Mouse (Mus musculus) heart, embryonic 15.5 days (tissue): ENCODE measurements around the gene Rhox3g. TPM values are rescaled to one million over a fixed set of nuclear protein-coding genes. Genes with fewer than 3 reads are reported as not detected.
"Not testable (repeated sequence)": the region's sequence is repeated elsewhere in the genome, so short reads cannot be mapped to it uniquely, and the experiment has no call there.

ENCODE experiments used
- ATAC-seq: fragments of 200-750 bp; cut with Nextera tagmentation; replicated peaks from 2 replicates; pipeline ENCODE4 v1.8.0; 2017; ENCODE audit warnings: low read depth, moderate TSS enrichment; ENCODE audit not compliant: insufficient number of reproducible peaks, insufficient read depth, low FRiP score
- H3K27ac ChIP-seq: fragments of 300-500 bp; sonication (generic); 2 replicates; pipeline ENCODE4 v1.5.1; 2015; ENCODE audit warnings: mild to moderate bottlenecking, inconsistent platforms
- H3K27me3 ChIP-seq: fragments of 300-500 bp; sonication (generic); 2 replicates; pipeline ENCODE4 v1.6.1; 2015; ENCODE audit warnings: inconsistent platforms
- H3K36me3 ChIP-seq: fragments of 300-500 bp; sonication (generic); 2 replicates; pipeline ENCODE4 v1.6.1; 2015; ENCODE audit warnings: mild to moderate bottlenecking, inconsistent platforms
- H3K4me1 ChIP-seq: fragments of 300-500 bp; sonication (generic); replicated peaks from 2 replicates; pipeline ENCODE4 v1.6.1; 2015; ENCODE audit warnings: inconsistent platforms
- H3K4me2 ChIP-seq: fragments of 300-500 bp; sonication (generic); 2 replicates; pipeline ENCODE4 v1.6.1; 2015; ENCODE audit warnings: inconsistent platforms, mild to moderate bottlenecking, moderate library complexity
- H3K4me3 ChIP-seq: fragments of 300-500 bp; sonication (generic); 2 replicates; pipeline ENCODE4 v1.5.1; 2015; ENCODE audit warnings: mild to moderate bottlenecking, inconsistent platforms
- H3K9ac ChIP-seq: fragments of 300-500 bp; sonication (generic); 2 replicates; pipeline ENCODE4 v1.6.1; 2015; ENCODE audit warnings: mild to moderate bottlenecking, inconsistent platforms
- H3K9me3 ChIP-seq: fragments of 300-500 bp; sonication (generic); replicated peaks from 2 replicates; pipeline ENCODE4 v1.6.1; 2016; ENCODE audit warnings: inconsistent platforms
- WGBS: fragments of 180-500 bp; shearing (Covaris S2); methylation state at CpG from one replicate; pipeline ENCODE4 v1.1.7; 2015; ENCODE audit warnings: mixed read lengths; 5-methylcytosine and 5-hydroxymethylcytosine counted together
- polyA plus RNA-seq: library from polyadenylated mRNA; unstranded; fragments of >200 nt; fragmentation: Nextera tagmentation; extraction: Ambion mirVana; gene quantifications from 2 replicates; pipeline ENCODE4 v1.2.1, GENCODE M21; 2015

Gene Rhox3g
- polyA plus RNA-seq: not detected in 2 replicates

DNA sequence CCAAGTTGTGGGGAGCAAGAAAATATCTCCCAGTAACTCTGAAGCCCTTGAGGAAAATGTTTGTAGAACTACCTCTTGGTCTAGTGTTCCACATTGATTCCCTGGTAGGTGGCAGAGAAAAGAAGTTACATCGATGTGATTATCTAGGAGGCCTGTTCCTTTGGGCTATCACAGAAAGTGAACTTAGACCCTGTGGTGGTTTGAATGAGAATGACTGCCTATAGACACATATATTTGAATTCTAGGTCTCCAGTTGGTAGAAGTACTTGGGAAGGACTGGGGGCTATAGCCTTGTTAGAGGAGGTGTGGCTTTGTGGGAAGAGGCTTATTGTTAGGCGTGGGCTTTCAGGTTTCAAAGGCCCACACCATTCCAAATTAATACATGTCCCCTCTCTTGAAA lies at the start of gene Rhox3g:
Rhox3g (minus strand) TSS at position 101 of the 400 bp plus-strand sequence.
- H3K9me3 ChIP-seq, H3K27ac ChIP-seq, ATAC-seq, H3K27me3 ChIP-seq, H3K4me3 ChIP-seq, H3K4me2 ChIP-seq, H3K4me1 ChIP-seq, H3K9ac ChIP-seq, H3K36me3 ChIP-seq: not testable (repeated sequence)
- 85% methylated on average over 2 of the region's 2 CpGs for WGBS

DNA sequence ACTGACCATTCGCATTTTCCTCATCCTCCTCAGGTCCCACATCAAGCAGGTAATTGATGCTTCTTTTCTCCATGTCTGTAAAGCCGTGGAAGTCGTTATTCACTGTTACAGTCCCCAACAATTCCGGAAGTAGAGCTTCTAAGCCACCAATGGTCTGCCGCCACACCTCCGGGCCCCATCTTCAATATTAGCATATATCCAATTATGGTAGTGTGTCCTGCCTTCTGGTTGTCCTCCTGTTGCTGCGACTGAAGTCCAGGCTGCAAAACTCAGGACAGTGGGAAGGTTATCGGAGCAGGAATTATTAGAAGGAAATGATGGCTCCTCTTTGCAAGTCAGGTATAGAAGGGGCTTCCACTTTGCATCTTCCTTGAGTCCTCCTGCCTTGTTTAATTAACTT lies 44.8 kb upstream of the Rhox3g start, which contains the start of gene Rhox2h:
Rhox2h (minus strand) TSS at position 101 of the 400 bp plus-strand sequence.
- not testable (repeated sequence) for H3K36me3 ChIP-seq, H3K4me2 ChIP-seq, H3K4me3 ChIP-seq, H3K4me1 ChIP-seq, H3K27me3 ChIP-seq, ATAC-seq, H3K9ac ChIP-seq, H3K27ac ChIP-seq, H3K9me3 ChIP-seq
- WGBS: 82% methylated on average over 8 of the region's 8 CpGs

DNA sequence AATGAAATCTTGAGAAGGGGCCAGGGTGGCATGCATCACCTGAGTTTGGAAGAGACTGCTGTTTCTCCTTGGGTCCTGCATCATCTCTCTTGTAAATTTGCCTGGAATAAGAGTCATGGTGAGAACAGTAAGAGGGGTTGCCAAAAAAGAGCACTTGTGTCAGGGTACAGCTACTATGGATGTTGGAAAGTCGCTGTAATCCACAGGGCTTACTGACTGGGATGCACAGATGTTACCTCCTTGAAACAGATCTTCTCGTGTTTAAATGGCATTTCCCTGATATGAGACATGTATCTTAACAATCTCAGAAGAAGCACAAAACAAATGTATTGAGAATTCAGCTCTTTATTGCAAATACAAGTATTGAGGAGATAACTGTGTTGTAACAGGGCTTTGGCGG lies 40.3 kb upstream of the Rhox3g start, which contains the start of gene Rhox3h:
Rhox3h (minus strand) TSS at position 101 of the 400 bp plus-strand sequence.
- not testable (repeated sequence) for H3K4me2 ChIP-seq, ATAC-seq, H3K27me3 ChIP-seq, H3K4me1 ChIP-seq, H3K4me3 ChIP-seq, H3K36me3 ChIP-seq, H3K9me3 ChIP-seq, H3K27ac ChIP-seq, H3K9ac ChIP-seq
- WGBS: 56% methylated on average over 1 of the region's 3 CpGs

DNA sequence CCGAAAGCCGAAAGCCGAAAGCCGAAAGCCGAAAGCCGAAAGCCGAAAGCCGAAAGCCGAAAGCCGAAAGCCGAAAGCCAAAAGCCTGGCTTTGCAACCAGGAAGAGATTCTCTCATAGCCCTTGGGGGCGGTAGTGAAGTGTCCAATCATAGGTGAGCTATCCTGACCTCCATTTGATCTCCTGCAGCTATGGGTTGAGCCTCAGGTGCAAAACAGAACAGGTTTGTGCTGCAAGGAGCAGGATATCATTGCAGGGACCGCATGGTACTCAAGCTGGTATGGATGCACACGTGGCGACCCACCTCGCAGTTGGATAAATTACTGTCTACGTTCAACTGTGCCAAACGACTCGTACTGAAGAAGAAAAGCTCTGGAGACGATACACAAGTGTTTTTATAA lies 22.8 kb upstream of the Rhox3g start, which contains the start of gene Rhox4g:
Rhox4g (minus strand) TSS at position 101 of the 400 bp plus-strand sequence.
- H3K27me3 ChIP-seq, H3K36me3 ChIP-seq, H3K9me3 ChIP-seq, H3K9ac ChIP-seq, H3K4me1 ChIP-seq, ATAC-seq, H3K4me3 ChIP-seq, H3K27ac ChIP-seq, H3K4me2 ChIP-seq: not testable (repeated sequence)
- 90% methylated on average over 10 of the region's 20 CpGs for WGBS

DNA sequence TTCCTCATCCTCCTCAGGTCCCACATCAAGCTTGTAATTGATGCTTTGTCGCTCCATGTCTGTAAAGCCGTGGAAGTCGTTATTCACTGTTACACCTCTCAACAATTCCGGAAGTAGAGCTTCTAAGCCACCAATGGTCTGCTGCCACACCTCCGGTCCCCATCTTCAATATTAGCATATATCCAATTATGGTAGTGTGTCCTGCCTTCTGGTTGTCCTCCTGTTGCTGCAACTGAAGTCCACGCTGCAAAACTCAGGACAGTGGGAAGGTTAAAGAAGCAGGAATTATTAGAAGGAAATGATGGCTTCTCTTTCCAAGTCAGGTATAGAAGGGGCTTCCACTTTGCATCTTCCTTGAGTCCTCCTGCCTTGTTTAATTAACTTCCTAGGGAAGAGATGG lies 15.0 kb upstream of the Rhox3g start, which contains the start of gene Rhox2g:
Rhox2g (minus strand) TSS at position 101 of the 400 bp plus-strand sequence.
- H3K36me3 ChIP-seq, H3K27me3 ChIP-seq, ATAC-seq, H3K4me2 ChIP-seq, H3K9me3 ChIP-seq, H3K4me1 ChIP-seq, H3K9ac ChIP-seq, H3K27ac ChIP-seq, H3K4me3 ChIP-seq: not testable (repeated sequence)
- 82% methylated on average over 6 of the region's 6 CpGs for WGBS

DNA sequence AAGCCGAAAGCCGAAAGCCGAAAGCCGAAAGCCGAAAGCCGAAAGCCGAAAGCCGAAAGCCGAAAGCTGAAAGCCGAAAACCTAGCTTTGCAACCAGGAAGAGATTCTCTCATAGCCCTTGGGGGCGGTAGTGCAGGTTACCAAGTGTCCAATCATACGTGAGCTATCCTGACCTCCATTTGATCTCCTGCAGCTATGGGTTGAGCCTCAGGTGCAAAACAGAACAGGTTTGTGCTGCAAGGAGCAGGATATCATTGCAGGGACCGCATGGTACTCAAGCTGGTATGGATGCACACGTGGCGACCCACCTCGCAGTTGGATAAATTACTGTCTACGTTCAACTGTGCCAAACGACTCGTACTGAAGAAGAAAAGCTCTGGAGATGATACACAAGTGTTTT lies 20.8 kb downstream of the Rhox3g start, which contains the start of gene Rhox4f:
Rhox4f (minus strand) TSS at position 101 of the 400 bp plus-strand sequence.
- not testable (repeated sequence) for H3K4me2 ChIP-seq, H3K36me3 ChIP-seq, H3K27me3 ChIP-seq, H3K4me1 ChIP-seq, ATAC-seq, H3K9ac ChIP-seq, H3K27ac ChIP-seq, H3K4me3 ChIP-seq, H3K9me3 ChIP-seq
- WGBS: 93% methylated on average over 16 of the region's 19 CpGs

DNA sequence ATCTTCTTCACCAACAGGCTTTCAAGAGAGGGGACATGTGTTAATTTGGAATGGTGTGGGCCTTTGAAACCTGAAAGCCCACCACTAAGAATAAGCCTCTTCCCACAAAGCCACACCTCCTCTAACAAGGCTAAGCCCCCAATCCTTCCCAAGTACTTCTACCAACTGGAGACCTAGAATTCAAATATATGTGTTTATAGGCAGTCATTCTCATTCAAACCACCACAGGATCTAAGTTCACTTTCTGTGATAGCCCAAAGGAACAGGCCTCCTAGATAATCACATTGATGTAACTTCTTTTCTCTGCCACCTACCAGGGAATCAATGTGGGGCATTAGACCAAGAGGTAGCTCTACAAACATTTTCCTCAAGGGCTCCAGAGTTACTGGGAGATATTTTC lies 47.7 kb downstream of the Rhox3g start, which contains the start of gene Rhox3f:
Rhox3f (plus strand) TSS at position 301 of the 400 bp plus-strand sequence.
- H3K4me3 ChIP-seq, H3K27ac ChIP-seq, H3K9me3 ChIP-seq, ATAC-seq, H3K4me2 ChIP-seq, H3K4me1 ChIP-seq, H3K36me3 ChIP-seq, H3K9ac ChIP-seq, H3K27me3 ChIP-seq: not testable (repeated sequence)

Other genes with a start within 250 kb of the Rhox3g start
- gene Rhox3a2, start 248.6 kb downstream of the Rhox3g start, polyA plus RNA-seq: not detected in 2 replicates
- 0.66 and 2.8 TPM in 2 replicates for gene Rhox4a2, start 237.8 kb downstream of the Rhox3g start, polyA plus RNA-seq
- gene Rhox2b, start 216.5 kb downstream of the Rhox3g start, polyA plus RNA-seq: not detected in 2 replicates
- 1.9 TPM in 1 of 2 replicates, not detected in the other for gene Rhox4b, start 196.1 kb downstream of the Rhox3g start, polyA plus RNA-seq
- not detected in 2 replicates for gene Rhox2c, start 174.9 kb downstream of the Rhox3g start, polyA plus RNA-seq
- gene Rhox3c, start 170.0 kb downstream of the Rhox3g start, polyA plus RNA-seq: not detected in 2 replicates
- not detected in 2 replicates for gene Rhox4c, start 148.3 kb downstream of the Rhox3g start, polyA plus RNA-seq
- gene Rhox2d, start 135.2 kb downstream of the Rhox3g start, polyA plus RNA-seq: not detected in 2 replicates
- not detected in 2 replicates for gene Rhox4d, start 114.3 kb downstream of the Rhox3g start, polyA plus RNA-seq
- gene Rhox2e, start 98.2 kb downstream of the Rhox3g start, polyA plus RNA-seq: not detected in 2 replicates
- not detected in 2 replicates for gene Rhox3e, start 86.6 kb downstream of the Rhox3g start, polyA plus RNA-seq
- gene Rhox4e, start 71.2 kb downstream of the Rhox3g start, polyA plus RNA-seq: not detected in 2 replicates
- gene Rhox2f, start 57.2 kb downstream of the Rhox3g start, polyA plus RNA-seq: not detected in 2 replicates
- not detected in 2 replicates for gene Rhox3f, start 47.6 kb downstream of the Rhox3g start, polyA plus RNA-seq
- gene Rhox4f, start 20.9 kb downstream of the Rhox3g start, polyA plus RNA-seq: not detected in 2 replicates
- gene Rhox2g, start 14.9 kb upstream of the Rhox3g start, polyA plus RNA-seq: not detected in 2 replicates
- gene Rhox4g, start 22.7 kb upstream of the Rhox3g start, polyA plus RNA-seq: not detected in 2 replicates
- gene Rhox3h, start 40.2 kb upstream of the Rhox3g start, polyA plus RNA-seq: not detected in 2 replicates
- gene Rhox2h, start 44.7 kb upstream of the Rhox3g start, polyA plus RNA-seq: not detected in 2 replicates
- gene Rhox5, start 176.2 kb upstream of the Rhox3g start, polyA plus RNA-seq: 11.0 and 12.3 TPM in 2 replicates
- not detected in 2 replicates for gene Rhox6, start 198.3 kb upstream of the Rhox3g start, polyA plus RNA-seq
- not detected in 2 replicates for gene Rhox7a, start 203.1 kb upstream of the Rhox3g start, polyA plus RNA-seq